Mouse (Mus musculus): ENCODE measurements around the gene Hist1h2ag. TPM values are rescaled to one million over a fixed set of nuclear protein-coding genes. Genes with fewer than 3 reads are reported as not detected.

The Hist1h2ag gene
- total RNA-seq, 2 experiments from 2014 or later: 26.2 to 28.0 TPM

DNA sequence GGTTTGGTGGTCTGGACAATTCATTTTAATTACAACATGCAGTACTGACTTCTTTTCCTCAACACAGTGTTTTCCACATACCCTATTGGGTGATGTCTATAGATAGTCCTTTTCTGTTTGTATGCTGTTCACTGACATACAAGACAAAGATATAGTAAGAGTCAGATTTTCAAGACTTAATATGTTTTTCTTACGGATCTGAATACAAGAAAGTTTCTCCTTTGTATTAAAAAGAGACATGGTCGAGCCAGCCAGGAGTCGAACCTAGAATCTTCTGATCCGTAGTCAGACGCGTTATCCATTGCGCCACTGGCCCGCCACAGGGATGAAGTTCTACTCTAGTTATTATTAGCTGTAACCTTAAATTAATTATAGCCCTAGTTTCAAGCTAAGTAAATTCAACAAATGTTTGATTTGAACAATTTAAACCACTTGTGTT lies 21.8 kb downstream of the Hist1h2ag start:
- intact Hi-C loops (cut with DNase I): loop anchor here (5.0 to 10.0 kb wide), 3 partner anchors 89 to 1414 kb away; partner anchors contain the start of genes Hist1h2ai, Hist1h2bl and Hist1h3h
- DNase-seq (ENCODE audit: extremely low spot score in 1 of 2, low spot score in 2 of 2): no peak

DNA sequence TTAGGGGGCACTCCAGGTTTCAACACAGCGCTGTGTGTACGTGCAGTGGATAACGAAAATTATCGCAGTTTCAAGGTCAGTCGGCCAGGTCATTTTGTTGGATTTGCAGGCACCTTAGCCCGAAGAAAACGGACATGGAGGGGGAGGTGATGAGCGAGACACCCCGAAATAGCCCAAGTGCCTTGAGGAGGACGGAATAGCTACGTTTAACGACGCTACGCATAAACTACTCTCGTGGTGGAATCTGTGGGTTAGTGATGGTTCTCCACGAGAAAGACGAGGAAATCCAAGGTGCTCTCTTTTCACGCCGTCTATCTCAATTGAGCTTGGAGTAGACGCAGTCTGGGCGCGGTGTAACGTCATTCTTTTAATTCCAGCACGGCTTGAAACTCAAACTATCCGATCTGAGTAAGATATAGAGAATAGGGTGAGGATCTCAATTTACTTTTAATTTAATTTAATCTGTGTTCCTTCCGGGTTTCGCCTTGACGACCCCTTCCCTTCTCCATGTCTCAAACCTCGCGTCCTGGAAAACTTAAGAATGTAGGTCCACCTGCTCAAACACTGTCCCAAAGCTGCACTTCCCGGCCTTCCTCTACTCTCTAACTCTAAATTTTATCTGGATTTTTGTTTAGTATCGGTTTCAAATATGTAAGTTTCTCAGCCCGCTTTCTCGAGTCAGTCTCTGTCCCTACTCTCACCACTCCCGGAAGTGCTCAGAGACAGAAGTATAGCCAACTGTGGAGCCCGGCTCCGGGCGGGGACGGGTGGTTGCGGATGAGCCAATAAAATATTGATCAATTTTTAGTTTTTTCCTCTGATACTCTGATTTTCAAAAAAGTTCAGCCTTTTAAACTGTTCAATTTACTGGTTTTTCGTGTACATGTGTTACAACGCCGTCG lies 22.6 kb downstream of the Hist1h2ag start:
- DNase-seq (ENCODE audit: extremely low spot score in 1 of 2, low spot score in 2 of 2): no peak
- intact Hi-C loops (cut with DNase I): loop anchor here (5.0 to 10.0 kb wide), 3 partner anchors 88 to 1415 kb away; partner anchors contain the start of genes Hist1h2ai, Hist1h2bl and Hist1h3h

- peak; percentile 56 to 61 for DNase-seq (ENCODE audit: extremely low spot score in 1 of 2, low spot score in 2 of 2)
- intact Hi-C loops (cut with DNase I): no loop called here
Measured at GRCm38 (mm10) chr13:22015479-22016450, 27.0 kb downstream of the Hist1h2ag start.

- intact Hi-C loops (cut with DNase I): no loop called here
- no peak for DNase-seq (ENCODE audit: extremely low spot score in 1 of 2, low spot score in 2 of 2)
Measured at GRCm38 (mm10) chr13:22014411-22014845, 28.3 kb downstream of the Hist1h2ag start.

DNA sequence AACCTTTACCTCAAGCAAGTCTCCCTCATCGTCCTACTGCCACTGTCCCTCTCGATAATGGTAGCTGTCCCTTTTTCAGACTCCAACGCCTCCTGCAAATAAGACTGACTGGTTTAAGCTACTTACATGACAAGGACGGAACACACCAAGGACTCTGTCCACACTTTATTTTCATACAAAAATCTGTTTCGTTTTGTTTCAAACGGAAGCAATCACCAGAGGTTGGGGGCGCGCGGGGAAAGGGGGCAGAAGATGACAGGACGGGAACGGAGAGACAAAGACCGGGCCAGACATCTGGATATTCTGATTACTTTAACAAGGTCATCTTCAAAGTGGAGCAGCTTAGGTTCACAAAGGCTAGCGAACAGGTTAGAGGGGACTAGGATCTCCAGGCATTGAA lies 29.0 kb downstream of the Hist1h2ag start:
- DNase-seq (ENCODE audit: extremely low spot score in 1 of 2, low spot score in 2 of 2): no peak
- intact Hi-C loops (cut with DNase I): no loop called here

- no peak for DNase-seq (ENCODE audit: extremely low spot score in 1 of 2, low spot score in 2 of 2)
- intact Hi-C loops (cut with DNase I): no loop called here
Measured at GRCm38 (mm10) chr13:22009642-22010041, 33.1 kb downstream of the Hist1h2ag start, which contains the start of gene Prss16. Prss16 (minus strand) TSS chr13:22009742.

- intact Hi-C loops (cut with DNase I): no loop called here
- DNase-seq (ENCODE audit: extremely low spot score in 1 of 2, low spot score in 2 of 2): no peak
Measured at GRCm38 (mm10) chr13:22008707-22009106, 34.0 kb downstream of the Hist1h2ag start.

DNA sequence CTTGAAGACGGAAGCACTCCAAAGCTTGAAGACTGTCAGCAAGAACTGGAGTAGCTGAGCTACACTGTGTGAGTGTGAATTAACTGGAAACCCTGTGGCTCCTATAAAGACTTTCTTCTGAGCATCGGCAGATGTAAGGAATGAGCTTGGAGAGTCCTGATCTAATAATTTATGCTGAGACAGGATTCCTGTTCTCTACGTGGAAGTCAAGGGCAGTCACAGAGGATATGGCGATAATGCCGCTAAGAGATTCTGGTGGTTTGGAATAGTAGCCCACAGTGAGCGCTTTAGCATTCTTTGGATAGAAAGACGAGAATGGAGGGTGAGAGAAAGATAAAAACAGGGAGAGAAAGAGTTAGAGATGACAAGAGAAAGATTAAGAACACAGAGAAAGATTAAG lies 34.9 kb downstream of the Hist1h2ag start:
- intact Hi-C loops (cut with DNase I): no loop called here
- no peak for DNase-seq (ENCODE audit: extremely low spot score in 1 of 2, low spot score in 2 of 2)

DNA sequence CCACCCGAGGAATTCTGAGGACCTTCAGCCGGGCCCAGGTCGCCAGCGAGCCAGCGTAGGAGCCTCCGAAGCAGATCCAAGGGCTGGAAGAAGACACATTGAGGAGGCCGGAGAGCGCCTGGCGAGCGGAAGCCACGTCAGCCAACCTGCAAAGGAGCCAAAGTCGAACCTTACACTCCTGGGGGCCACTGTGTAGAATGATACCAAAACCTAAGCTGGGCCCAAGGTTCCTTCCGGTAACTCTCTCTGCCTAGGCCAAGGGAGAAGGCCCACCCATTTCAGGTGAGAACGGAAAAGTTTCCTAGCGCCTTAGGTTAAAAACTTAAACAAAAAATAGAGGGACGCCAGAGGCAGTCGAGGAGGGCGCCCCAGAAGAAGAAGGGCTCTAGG lies 35.6 kb downstream of the Hist1h2ag start:
- intact Hi-C loops (cut with DNase I): no loop called here
- DNase-seq (ENCODE audit: extremely low spot score in 1 of 2, low spot score in 2 of 2): no peak

DNA sequence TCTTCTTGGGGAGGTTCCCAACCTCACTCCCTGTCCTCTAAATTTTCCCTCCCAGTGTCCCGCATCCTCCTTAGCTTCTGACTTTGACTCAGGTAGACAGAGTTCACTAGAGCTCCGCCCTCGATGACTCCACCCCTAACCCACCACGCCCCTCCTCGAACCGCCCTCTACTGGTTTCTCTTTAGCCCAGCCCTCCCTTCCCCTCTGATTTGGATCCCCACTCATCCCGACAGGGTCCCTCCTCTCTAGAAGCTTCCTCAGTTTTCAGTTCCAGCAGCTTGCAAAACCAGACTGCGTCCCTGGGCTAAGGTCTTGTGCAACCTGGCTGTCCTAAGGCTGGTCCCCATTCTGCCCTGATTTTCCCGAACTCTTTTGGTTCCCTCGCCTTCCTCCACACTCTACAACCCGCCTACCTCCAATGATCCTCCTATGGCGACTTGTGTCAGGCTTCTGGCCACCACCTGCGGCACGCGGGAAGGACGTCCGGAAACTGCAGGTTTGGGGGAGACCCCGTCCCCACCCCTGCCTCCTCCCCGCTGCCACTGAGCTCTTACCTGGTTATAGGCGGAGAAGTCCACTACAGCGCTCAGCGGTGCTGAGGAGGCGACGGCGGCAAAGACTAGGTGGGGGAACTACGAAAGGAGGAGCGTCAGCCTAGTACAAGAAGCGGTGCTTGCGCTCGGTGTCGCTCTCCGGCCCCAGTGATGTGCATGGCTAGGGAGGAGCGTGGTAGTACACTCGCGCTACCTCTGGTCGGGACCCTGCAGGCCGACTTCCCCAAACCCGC lies 36.2 kb downstream of the Hist1h2ag start:
- intact Hi-C loops (cut with DNase I): no loop called here
- DNase-seq (ENCODE audit: extremely low spot score in 1 of 2, low spot score in 2 of 2): no peak

GRCm38 (mm10) chr13:22005605-22006333 lies 37.0 kb downstream of the Hist1h2ag start:
- intact Hi-C loops (cut with DNase I): no loop called here
- peak in 1 of 2 experiments; percentile 53 for DNase-seq (ENCODE audit: extremely low spot score in 1 of 2, low spot score in 2 of 2)

DNA sequence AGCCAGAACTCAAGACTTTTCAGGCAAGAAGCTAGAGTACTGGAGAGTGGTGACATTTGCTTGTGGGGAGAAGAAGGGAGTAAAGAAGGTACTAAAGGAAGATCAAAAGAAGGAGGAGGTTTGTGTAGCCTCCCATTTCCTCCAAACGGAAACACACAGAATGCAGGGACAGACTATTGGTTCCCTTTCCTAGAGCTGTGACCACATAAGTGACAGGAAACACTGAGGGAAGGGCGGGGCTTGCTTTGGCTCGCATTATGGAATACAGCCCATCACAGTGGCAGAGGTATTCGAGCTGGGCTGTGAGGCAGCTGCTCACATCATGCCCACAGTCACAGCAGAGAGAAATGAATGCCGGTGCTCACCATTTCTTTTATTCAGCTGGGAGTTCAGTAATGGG lies 40.9 kb downstream of the Hist1h2ag start:
- intact Hi-C loops (cut with DNase I): no loop called here
- DNase-seq (ENCODE audit: extremely low spot score in 1 of 2, low spot score in 2 of 2): no peak

DNA sequence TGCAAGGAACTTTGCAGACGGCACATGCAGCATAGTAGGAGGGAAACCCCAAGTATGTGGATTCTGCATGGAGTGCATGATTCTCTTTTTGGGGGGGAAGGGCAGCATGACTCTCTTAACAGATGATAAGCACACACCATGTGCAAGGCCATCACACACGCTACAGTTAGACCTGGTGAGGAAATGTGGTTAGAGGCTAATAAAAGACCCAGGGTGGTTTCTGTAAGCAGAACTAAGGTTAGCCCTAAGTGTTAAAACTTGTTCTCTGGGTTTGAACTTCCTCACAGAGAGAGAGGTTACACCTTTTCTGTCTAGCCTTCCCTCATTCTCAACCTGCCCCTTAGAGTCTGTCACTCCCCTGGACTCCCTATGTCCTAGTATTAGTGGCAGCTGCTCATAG lies 41.4 kb downstream of the Hist1h2ag start:
- intact Hi-C loops (cut with DNase I): no loop called here
- DNase-seq (ENCODE audit: extremely low spot score in 1 of 2, low spot score in 2 of 2): no peak

GRCm38 (mm10) chr13:21999147-21999546 lies 43.6 kb downstream of the Hist1h2ag start:
- no peak for DNase-seq (ENCODE audit: extremely low spot score in 1 of 2, low spot score in 2 of 2)

DNA sequence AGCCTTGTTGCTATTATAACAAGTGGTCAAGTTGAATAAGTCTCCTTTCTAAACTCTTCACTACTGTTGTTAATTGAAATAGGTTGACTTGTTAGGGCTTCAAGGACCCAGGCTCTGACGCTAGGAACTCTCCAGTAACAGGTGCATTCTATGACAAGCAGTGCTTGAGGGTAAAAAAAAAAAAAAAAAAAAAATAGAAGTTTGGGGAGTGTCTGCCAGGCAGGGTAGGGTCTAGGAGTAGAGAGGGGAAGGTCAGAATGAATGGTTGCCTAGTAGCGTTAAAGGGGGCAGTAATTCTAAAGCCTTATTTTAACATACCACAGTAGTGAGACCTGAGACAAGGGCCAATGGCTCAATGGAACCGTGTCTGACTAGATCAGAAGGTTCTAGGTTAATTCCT lies 44.3 kb downstream of the Hist1h2ag start:
- intact Hi-C loops (cut with DNase I): no loop called here
- DNase-seq (ENCODE audit: extremely low spot score in 1 of 2, low spot score in 2 of 2): no peak

More at GRCm38 (mm10) chr13:21999147-21999546, 43.6 kb downstream of the Hist1h2ag start:
- intact Hi-C loops (cut with DNase I): no loop called here

DNA sequence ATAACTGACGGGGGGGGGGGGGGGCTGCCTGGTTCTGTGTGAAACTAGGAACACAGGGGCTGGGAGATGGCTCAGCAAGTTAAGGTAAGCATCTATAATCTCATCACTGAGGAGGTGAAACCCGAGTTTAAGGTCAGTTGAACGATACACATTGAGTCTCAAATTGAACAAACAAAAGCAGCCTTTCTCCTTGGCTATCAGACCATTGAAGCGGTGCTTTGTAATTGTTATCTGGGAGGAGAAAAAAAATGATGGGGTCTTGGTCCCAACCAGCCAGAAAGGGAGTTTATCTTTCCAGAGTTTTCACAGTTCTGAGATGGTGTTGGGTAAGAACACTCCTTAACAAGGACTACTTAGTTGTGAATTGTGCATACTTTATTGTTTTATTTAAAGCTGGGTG lies 44.9 kb downstream of the Hist1h2ag start:
- intact Hi-C loops (cut with DNase I): no loop called here
- DNase-seq (ENCODE audit: extremely low spot score in 1 of 2, low spot score in 2 of 2): no peak

- intact Hi-C loops (cut with DNase I): no loop called here
- no peak for DNase-seq (ENCODE audit: extremely low spot score in 1 of 2, low spot score in 2 of 2)
Measured at GRCm38 (mm10) chr13:21997201-21997820, 45.4 kb downstream of the Hist1h2ag start.
